Mouse (Mus musculus): ENCODE data around the gene Dgkh.

The Dgkh gene

GRCm38 (mm10) chr14:78538572-78539320 lies 193.8 kb downstream of the Dgkh start:
- DNase-seq (ENCODE audit: low read depth, low spot score): peak; percentile 65

GRCm38 (mm10) chr14:78537551-78537950 lies 195.0 kb downstream of the Dgkh start:
- peak; percentile 70 for DNase-seq (ENCODE audit: low read depth, low spot score)

- DNase-seq (ENCODE audit: low read depth, low spot score): peak; percentile 98
Observed at GRCm38 (mm10) chr14:78536281-78537165, 196.1 kb downstream of the Dgkh start, which contains the start of gene Akap11. Gene Akap11, minus strand, starts transcription at chr14:78536808.

- no peak for DNase-seq (ENCODE audit: low read depth, low spot score)
Observed at GRCm38 (mm10) chr14:78535366-78535765, 197.2 kb downstream of the Dgkh start.

GRCm38 (mm10) chr14:78534651-78535050 lies 197.9 kb downstream of the Dgkh start:
- no peak for DNase-seq (ENCODE audit: low read depth, low spot score)

GRCm38 (mm10) chr14:78533701-78534100 lies 198.9 kb downstream of the Dgkh start:
- no peak for DNase-seq (ENCODE audit: low read depth, low spot score)

GRCm38 (mm10) chr14:78532345-78532744 lies 200.2 kb downstream of the Dgkh start:
- DNase-seq (ENCODE audit: low read depth, low spot score): no peak

- DNase-seq (ENCODE audit: low read depth, low spot score): no peak
Observed at GRCm38 (mm10) chr14:78530256-78530655, 202.3 kb downstream of the Dgkh start.

GRCm38 (mm10) chr14:78528461-78529425 lies 203.8 kb downstream of the Dgkh start:
- no peak for DNase-seq (ENCODE audit: low read depth, low spot score)

GRCm38 (mm10) chr14:78526907-78527306 lies 205.7 kb downstream of the Dgkh start:
- DNase-seq (ENCODE audit: low read depth, low spot score): no peak

- no peak for DNase-seq (ENCODE audit: low read depth, low spot score)
Observed at GRCm38 (mm10) chr14:78526475-78526874, 206.1 kb downstream of the Dgkh start.

GRCm38 (mm10) chr14:78525611-78526457 lies 206.7 kb downstream of the Dgkh start:
- DNase-seq (ENCODE audit: low read depth, low spot score): no peak

GRCm38 (mm10) chr14:78525059-78525458 lies 207.5 kb downstream of the Dgkh start:
- DNase-seq (ENCODE audit: low read depth, low spot score): no peak

- DNase-seq (ENCODE audit: low read depth, low spot score): peak; percentile 48
Observed at GRCm38 (mm10) chr14:78510713-78511112, 221.9 kb downstream of the Dgkh start.

GRCm38 (mm10) chr14:78509791-78510190 lies 222.8 kb downstream of the Dgkh start:
- DNase-seq (ENCODE audit: low read depth, low spot score): no peak

Data from ES-CJ7 (cell line).